Mouse (Mus musculus) testis, adult 2 months (tissue): ENCODE results near the gene Prdx2. TPM values are rescaled to one million over a fixed set of nuclear protein-coding genes. Genes with fewer than 3 reads are reported as not detected.
A peak's percentile ranks its signal among the peaks of the same experiment; 100 is the strongest.

Experiments used
- H3K27ac ChIP-seq: fragments of 200-500 bp; 2 replicates; pipeline ENCODE4 v1.5.1; 2012; ENCODE audit warnings: low read depth, low read length; ENCODE audit not compliant: control insufficient read depth, insufficient read depth
- H3K27me3 ChIP-seq: fragments of 200-500 bp; 2 replicates; pipeline ENCODE4 v1.6.1; 2012; ENCODE audit warnings: mild to moderate bottlenecking, low read length, moderate library complexity; ENCODE audit not compliant: control insufficient read depth, insufficient read depth
- H3K36me3 ChIP-seq: fragments of 200-500 bp; 2 replicates; pipeline ENCODE4 v1.6.1; 2012; ENCODE audit warnings: mild to moderate bottlenecking, low read length; ENCODE audit not compliant: control insufficient read depth, insufficient read depth
- H3K4me1 ChIP-seq: fragments of 200-500 bp; 2 replicates; pipeline ENCODE4 v1.6.1; 2012; ENCODE audit warnings: low read length; ENCODE audit not compliant: control insufficient read depth, insufficient read depth
- H3K4me3 ChIP-seq: fragments of 200-500 bp; 2 replicates; pipeline ENCODE4 v1.5.1; 2012; ENCODE audit warnings: low read depth, mild to moderate bottlenecking, low read length, moderate library complexity, mixed read lengths; ENCODE audit not compliant: control insufficient read depth
- CTCF ChIP-seq: fragments of 200-500 bp; IDR thresholded peaks from 2 replicates; pipeline ENCODE4 v1.5.1; 2012; ENCODE audit warnings: low read depth, mild to moderate bottlenecking, inconsistent platforms, low read length, moderate library complexity; ENCODE audit not compliant: control insufficient read depth, insufficient read depth, insufficient replicate concordance
- POLR2A ChIP-seq: fragments of 200-500 bp; IDR thresholded peaks from 2 replicates; pipeline ENCODE4 v1.6.1; 2012; ENCODE audit warnings: low read depth, mild to moderate bottlenecking, inconsistent platforms, low read length, moderate library complexity; ENCODE audit not compliant: control insufficient read depth
- polyA plus RNA-seq: library from polyadenylated mRNA; depleted of rRNA; stranded (reverse); fragments of >200 nt; gene quantifications from 2 replicates; pipeline ENCODE4 v1.2.3, GENCODE M21; 2012

Gene Prdx2
- polyA plus RNA-seq, 1 experiment: 68.5 TPM

- H3K4me3 ChIP-seq: peak overlapping the region; percentile 80
- H3K27ac ChIP-seq: peak overlapping the region; percentile 82
- TF ChIP-seq POLR2A (no peak; the same call in 1 of the 2 replicates), CTCF (no peak)
- no peaks in the 10 kb centered on the region; the same call in 1 of the 2 replicates for H3K27me3 ChIP-seq
- H3K36me3 ChIP-seq: no peaks in the 10 kb centered on the region
- peaks cover 57% of the 10 kb centered on the region for H3K4me1 ChIP-seq
These were observed 7.5 kb downstream of the Prdx2 start for GRCm38 (mm10) chr8:84976763-84977434.

- peaks cover 59% of the 10 kb centered on the region for H3K4me1 ChIP-seq
- H3K4me3 ChIP-seq: peak overlapping the region; percentile 80
- H3K27me3 ChIP-seq: no peaks in the 10 kb centered on the region; the same call in 1 of the 2 replicates
- TF ChIP-seq CTCF (no peak), POLR2A (0 out of 2 replicates have a peak, but pooled peaks have one; percentile 44)
- peak overlapping the region; percentile 82 for H3K27ac ChIP-seq
- no peaks in the 10 kb centered on the region for H3K36me3 ChIP-seq
These were observed 8.3 kb downstream of the Prdx2 start for GRCm38 (mm10) chr8:84977435-84978247.

- peaks cover 59% of the 10 kb centered on the region for H3K4me1 ChIP-seq
- H3K27ac ChIP-seq: peak within 1 kb of the TSS; percentile 82
- no peaks in the 10 kb centered on the region; the same call in 1 of the 2 replicates for H3K27me3 ChIP-seq
- H3K4me3 ChIP-seq: peak within 1 kb of the TSS; percentile 85
- H3K36me3 ChIP-seq: no peaks in the 10 kb centered on the region
- peak; percentile 96 for TF ChIP-seq POLR2A
- no peak for TF ChIP-seq CTCF
These were observed 9.0 kb downstream of the Prdx2 start, which contains the start of gene Junb for GRCm38 (mm10) chr8:84978248-84978940. Junb (minus strand) TSS chr8:84978718.

GRCm38 (mm10) chr8:84979599-84980421 is 10.4 kb downstream of the Prdx2 start:
- Histone ChIP-seq H3K27ac (peak overlapping the region; percentile 80), H3K36me3 (no peaks in the 10 kb centered on the region), H3K4me3 (peak overlapping the region; percentile 85), H3K4me1 (peaks cover 61% of the 10 kb centered on the region), H3K27me3 (no peaks in the 10 kb centered on the region; the same call in 1 of the 2 replicates)
- no peak for TF ChIP-seq POLR2A
- TF ChIP-seq CTCF: no peak

GRCm38 (mm10) chr8:84980622-84981358 is 11.4 kb downstream of the Prdx2 start:
- Histone ChIP-seq H3K4me3 (peak overlapping the region; percentile 85), H3K4me1 (peaks cover 61% of the 10 kb centered on the region), H3K36me3 (no peaks in the 10 kb centered on the region), H3K27me3 (no peaks in the 10 kb centered on the region; the same call in 1 of the 2 replicates), H3K27ac (no peak overlapping the region)
- TF ChIP-seq CTCF (no peak), POLR2A (no peak)
